Mouse (Mus musculus) CD4-positive, CD25-positive, alpha-beta regulatory T cell, adult 4 months (primary cell): ENCODE measurements around the gene Gipc1. TPM values are rescaled to one million over a fixed set of nuclear protein-coding genes. Genes with fewer than 3 reads are reported as not detected.

Experiments
- ATAC-seq: one replicate; pipeline ENCODE4 v1.8.0; 2017
- polyA plus RNA-seq, 2 experiments: library from polyadenylated mRNA; unstranded; fragments of 100-300 nt; shearing (Covaris generic); gene quantifications; one replicate each; pipeline ENCODE4 v1.2.1; 2017

The Gipc1 gene
- polyA plus RNA-seq, 2 experiments from 2014 or later: 14.8 to 21.9 TPM

DNA sequence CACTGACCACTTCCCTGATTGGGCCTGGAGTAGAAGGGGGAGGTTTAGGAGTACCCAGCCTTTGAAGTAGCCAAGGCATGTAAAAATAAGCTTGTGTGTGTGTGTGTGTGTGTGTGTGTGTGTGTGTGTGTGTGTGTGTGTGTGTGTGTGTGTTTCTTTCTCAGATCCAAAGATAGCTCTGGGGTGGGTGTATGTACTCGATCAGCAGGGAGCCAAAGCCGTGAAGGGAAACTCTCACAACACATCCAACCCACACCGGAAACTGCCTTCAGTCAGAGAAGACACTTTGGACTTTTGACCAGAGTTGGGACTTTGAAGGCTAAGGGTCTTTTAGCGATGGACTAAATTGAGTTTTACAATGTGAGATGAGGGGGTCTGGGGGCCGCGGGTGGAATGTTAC is 2.8 kb upstream of the Gipc1 start:
- ATAC-seq: no peak

DNA sequence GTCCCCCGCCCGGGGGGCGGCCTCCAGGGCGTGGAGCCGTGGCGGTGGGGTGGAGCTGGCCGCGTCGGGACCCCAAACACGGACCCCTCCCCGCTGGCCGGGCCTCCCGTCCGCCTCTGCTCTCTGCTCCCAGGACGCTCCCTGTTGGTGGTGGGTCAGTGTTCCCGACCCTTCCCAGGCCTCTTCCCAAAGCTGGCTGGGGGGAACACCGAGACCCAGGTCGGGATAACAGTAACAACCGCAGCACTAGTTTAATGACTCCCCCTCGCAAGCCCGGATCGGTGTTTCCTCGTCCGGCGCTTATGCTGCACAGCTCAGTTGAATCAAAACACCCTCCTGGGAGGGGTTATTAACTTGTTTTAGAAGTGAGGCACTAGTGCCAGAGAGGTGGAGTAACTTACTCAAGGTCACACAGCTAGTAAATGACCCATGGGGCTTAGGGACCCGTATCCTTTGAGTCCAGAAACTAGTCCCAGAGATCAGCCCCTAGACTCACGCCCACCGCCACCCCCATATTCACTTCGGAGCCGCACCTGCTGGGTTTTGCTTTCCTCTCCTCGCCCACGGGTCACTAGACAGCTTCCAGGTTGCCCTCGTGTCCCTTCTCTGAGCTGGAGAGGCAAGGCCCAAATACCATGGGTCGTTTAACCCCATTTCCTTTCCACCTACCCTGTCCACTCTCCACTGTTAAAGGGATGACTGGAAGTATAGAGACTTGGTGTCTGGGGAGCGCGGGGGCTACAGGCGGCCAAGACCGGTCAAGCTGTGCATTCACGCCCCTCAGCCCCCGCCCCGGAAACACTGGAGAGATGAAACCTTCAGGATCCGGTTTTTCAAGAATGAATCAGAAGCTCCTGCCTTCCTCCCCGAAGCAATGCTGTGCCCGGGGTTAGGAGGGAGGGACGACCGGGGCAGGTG is 526 bp downstream of the Gipc1 start:
- peak; percentile 21 for ATAC-seq

DNA sequence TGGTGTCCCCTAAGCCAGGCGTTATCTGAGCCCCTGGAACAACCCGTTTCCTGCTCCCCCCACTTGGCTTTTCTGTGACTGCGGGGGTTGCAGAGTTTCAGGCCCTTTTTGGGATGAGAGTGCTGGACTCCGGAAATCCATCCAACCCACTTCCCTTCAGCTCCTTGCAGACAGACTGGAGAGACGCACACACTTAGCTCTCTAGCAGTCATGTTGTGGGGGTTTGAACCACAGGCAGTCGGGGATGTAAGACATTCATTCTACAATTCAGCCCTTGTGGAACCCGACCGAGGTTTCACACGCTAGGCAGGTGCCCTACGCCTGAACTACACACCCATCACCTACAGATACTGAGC is 1.2 kb downstream of the Gipc1 start:
- no peak for ATAC-seq

DNA sequence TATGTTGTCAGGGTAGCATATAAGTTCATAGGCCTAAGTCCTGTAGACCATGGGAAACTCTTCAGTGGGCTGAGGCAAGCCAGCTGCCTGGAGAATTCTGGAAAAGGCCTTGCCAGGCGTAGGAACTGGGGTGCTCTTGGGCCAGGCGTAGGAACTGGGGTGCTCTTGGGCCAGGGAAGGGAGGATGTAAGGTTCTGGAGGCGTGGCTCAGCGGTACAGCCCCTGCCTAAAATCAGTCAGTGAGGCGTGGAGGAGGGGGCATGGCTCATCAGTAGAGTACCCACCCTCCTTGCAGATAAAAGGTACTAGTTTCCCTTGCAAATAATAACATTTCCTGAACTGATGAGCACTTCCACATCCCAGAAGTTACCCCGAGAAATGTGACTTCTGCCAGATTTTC is 2.2 kb downstream of the Gipc1 start:
- no peak for ATAC-seq

DNA sequence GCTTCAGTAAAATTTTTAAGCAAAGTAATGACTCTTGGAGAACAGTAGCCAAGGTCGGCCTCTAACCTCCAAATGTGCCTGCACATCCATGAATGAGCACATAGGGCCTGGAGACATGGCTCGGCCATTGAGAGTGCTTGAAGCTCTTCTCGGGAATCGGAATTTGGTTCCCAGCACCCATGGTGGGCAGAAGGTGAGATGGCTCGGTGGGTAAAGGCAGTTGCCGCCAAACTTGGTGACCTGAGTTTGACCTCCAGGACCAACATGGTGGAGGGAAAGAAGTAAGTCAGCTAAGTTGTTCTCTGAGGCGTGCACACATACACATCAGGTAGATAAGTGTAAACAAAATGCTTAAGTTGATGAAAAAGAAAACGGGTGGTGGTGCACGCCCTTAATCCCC is 3.6 kb downstream of the Gipc1 start:
- ATAC-seq: no peak

DNA sequence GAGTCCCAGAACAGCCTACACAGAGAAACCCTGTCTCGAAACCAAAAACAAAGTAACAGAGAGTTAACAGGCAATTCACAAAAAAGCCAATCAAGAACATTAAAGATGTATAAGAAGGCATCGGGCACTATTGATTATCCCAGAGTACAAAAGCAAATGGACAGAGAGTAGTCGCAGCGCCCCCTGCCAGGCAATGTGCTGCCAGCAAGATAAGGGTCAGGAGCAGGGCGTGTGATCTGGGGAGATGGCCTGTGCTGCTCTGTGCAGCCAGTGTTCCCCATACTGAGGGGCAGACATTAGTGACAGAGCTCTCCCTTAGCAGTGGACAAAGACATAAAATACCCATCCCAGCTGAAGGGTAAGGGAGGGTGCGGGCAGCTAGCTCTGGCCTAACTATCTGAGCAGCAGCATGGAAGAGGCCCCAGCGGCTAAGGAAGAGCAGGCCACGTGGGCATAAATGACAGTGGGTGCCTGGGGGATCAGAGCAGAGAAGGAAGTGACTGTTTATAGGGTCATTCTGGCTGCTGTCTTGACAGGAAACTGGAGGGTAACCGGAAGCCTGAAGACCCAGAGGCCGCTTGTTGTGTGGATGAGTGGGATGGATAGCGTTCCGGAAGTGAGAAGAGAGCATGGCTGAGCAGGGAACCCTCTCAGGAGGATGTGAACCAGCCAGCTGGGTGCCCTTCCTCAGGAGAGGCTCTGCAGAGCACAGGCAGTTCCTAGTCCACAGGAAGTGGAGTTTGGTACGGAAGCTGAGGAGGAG is 4.2 kb downstream of the Gipc1 start:
- ATAC-seq: no peak

DNA sequence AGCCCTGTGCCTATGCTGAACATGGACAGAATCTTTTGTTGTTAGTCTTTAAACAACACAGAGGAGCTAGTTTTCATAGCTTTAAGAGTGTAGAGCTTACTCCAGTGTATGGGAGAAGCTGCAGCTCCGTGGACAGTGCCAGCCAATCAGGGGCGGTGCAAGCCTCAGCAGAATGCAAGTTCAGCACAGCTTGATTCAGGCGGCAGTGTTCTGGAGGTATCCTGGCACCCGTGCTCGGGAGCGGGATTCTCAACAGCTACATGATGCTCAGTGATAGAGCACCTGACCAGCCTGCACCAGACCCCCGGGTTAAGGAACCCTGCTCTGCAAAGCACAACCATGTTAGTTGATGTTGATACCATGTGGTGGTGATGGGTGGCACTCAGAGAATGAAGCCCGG is 8.1 kb downstream of the Gipc1 start:
- no peak for ATAC-seq

DNA sequence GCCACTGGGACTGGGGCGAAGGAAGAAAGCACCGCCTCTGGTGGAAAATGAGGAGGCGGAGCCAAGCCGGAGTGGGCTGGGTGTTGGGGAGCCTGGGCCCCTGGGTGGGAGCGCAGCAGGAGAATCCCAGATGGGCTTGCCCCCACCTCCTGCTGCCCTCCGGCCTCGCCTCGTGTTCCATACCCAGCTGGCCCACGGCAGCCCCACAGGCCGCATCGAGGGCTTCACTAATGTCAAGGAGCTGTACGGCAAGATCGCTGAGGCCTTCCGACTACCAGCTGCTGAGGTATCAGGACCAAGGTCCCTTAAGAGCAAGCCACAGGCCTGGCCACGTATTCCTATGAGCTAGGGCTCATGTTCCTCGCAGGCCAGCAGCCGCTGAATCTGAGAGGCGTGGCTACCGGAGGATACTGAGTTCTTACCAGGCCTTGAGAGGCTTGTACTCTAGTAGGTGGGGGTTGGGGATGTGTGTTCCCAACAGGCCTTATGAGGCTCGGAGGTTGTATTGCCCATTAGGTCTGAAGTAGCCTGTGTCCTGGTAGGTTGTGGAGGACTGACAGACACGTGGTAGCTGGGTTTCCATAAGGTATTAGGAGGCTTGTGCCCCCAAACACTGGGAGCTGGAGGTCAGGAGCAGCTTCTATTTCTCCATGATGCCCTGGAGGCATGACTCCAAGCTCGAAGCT is 8.7 kb downstream of the Gipc1 start:
- ATAC-seq: no peak

DNA sequence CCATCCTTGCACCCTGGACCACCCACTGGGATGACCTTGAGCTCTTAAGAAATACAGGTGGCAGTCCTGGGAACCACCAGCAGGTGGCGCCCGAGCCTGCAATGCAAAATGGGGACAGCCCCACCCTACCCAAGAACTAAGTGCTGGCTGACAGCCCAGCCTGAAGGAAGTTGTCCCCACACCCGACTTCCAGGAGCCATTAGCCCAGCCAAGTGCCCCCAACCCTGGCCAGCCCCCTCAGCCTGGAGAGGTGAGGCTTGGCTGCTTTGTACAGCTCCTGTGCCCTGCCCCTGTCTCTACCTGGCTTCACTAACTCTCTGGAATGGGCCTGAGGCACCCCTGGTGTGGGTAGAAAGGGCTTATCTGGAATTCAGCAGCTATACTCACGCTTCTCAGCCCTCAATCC is 9.9 kb downstream of the Gipc1 start:
- ATAC-seq: peak; percentile 82

DNA sequence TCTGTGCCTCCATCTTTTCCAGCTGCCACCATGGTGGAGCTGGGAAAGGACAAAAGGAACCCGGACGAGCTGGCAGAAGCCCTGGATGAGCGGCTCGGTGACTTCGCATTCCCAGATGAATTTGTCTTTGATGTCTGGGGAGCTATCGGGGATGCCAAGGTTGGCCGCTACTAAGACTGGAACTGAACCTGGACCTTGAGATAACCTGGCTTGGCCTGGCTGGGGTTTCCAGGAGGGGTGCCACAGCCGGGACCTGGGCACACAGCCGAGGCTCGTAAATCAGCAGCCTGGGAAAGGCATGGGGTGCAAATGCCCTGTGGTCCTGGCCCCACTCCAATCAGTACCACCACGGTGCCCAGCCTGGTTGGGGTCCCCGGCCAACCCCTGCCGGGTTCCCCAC is 11.6 kb downstream of the Gipc1 start:
- no peak for ATAC-seq

DNA sequence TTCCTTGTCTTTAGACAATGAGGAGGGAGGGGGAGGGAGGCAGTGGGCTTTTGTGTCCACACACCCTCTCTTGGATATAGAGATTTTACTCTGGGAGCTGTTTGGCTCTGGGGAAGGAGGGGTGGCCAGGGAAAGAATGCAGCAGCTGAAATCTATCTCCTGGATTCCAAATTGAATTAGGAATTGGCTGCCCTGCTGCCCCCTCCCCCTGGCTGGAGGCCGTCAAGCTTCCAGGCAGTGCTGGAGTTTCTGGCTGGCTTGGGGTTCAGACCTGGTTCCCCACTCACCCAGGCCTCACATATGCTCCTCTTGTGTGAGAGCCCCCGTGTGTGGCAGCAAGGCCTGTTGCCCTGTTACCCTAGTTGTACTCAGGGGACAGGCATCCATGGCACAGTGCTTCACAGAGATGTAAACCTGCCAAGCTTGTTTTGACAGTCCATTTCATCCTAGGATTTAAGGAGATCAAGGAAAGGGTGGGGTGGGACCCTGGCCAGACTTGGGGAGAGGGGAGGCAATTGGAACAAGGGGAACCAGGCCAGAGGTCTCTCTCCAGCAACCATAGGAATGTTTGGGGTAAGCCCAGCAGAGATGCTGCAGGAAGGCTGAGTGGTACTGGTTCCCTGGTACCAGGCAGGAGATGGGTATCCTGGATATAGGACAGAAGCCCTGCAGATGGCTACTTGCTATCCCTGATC is 12.6 kb downstream of the Gipc1 start:
- no peak for ATAC-seq

DNA sequence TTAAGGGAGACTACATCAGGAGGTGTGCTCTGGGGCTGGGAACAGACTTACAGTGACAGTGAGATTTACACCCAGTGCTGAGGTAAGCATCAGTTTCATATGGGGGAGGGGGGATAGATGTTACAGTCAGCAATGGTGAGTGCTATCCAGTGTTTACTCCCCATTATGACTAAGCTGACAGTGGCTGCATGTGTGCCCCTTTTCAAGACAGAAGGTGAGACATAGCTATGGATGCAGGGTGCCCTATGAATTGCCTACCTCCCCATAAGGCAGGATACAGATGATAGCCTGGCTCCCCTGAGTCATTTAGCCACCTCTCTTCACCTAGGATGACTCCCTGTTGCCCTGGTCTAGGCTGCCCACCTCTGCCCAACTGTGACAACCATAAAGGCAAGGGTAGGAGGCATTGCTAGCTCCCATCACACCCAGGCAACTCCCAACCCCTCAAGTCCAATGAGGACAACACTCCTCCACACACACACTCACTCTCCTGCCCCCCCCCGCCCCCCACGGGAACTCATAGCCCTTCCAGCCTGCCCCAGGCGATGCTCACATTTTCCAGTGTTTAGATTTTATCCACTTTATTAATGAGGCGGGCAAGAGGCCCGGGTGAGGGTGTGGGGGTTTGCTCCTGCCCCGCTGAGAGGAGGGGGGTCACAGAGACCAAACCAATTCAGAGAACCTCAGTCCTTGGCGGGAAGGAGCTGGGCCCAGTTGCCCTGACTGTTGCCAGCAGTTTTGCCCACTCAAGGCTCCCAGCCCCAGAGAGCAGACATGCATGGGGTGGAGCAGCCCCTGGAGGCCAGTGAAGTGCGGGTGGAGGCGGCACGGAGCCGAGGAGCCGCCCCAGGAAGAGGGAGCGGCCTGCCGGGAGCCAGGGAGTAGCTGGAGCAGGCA is 13.7 kb downstream of the Gipc1 start, which contains the start of gene Ptger1:
Gene Ptger1 (plus strand): TSS at position 710 of the 897 bp plus-strand sequence.
- no peak for ATAC-seq

DNA sequence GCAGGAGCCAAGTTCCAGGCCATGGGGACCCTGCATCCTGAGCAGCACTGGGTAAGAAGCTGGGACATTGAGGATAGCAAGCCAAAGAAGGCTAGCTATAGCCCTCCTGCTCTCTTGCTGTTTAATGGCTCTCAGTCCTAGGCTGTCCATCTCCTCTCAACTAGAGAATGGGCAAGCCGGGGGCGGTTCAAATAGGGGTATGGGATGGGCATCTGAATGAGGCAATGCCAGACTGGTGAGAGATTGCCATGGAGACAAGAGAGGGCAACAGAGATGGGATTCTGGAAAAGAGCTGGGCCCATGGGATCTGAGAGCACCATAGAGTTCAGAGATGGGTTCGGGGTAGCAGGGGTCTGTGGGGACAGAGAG is 14.4 kb downstream of the Gipc1 start:
- ATAC-seq: no peak

DNA sequence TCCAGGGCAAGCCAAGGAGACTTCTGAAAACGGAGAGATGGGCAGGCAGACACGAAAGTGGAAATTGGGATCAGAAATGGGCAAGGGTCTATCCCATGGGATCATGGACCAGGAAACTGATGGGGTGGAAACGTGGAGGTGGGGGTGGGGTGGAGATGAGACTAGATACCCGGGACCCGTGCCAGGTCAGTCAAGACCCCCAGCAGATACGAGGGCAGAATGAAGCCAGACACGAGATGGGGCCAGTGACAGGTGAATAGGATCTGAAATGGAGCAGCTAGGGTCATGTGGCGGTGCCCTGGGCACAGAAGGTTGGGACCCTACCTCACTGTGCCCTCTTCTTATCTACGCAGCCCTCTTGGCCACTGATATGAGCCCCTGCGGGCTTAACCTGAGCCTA is 15.0 kb downstream of the Gipc1 start:
- ATAC-seq: no peak

DNA sequence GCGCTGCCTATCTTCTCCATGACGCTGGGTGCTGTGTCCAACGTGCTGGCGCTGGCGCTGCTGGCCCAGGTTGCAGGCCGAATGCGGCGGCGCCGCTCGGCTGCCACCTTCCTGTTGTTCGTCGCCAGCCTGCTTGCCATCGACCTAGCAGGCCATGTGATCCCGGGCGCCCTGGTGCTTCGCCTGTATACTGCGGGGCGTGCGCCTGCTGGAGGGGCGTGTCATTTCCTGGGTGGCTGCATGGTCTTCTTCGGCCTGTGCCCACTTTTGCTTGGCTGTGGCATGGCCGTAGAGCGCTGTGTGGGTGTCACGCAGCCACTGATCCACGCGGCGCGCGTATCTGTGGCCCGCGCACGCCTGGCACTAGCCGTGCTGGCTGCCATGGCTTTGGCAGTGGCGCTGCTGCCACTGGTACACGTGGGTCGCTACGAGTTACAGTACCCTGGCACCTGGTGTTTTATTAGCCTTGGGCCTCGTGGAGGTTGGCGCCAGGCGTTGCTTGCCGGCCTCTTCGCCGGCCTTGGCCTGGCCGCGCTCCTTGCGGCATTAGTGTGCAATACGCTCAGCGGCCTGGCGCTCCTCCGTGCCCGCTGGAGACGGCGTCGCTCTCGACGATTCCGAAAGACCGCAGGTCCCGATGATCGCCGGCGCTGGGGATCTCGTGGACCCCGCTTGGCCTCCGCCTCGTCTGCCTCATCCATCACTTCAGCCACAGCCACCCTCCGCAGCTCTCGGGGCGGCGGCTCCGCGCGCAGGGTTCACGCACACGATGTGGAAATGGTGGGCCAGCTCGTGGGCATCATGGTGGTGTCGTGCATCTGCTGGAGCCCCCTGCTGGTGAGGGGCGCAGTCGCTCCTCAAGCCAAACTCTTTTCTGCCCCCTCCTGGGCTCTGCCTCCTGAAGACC is 15.8 kb downstream of the Gipc1 start:
- peak; percentile 55 for ATAC-seq

DNA sequence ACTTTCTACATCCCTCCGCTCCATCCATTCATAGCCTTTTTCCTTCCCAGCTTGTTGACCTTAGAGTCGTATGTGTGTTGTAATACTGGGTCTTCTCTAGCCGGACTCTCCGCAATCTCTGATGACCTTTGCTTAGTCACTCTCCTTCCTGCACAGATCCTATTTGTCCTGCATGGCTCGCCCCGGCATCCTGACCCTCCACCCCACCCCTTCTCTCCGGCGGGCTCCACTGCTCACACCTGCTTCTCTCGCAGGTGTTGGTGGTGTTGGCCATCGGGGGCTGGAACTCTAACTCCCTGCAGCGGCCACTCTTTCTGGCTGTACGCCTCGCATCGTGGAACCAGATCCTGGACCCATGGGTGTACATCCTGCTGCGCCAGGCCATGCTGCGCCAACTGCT is 16.5 kb downstream of the Gipc1 start:
- ATAC-seq: no peak

DNA sequence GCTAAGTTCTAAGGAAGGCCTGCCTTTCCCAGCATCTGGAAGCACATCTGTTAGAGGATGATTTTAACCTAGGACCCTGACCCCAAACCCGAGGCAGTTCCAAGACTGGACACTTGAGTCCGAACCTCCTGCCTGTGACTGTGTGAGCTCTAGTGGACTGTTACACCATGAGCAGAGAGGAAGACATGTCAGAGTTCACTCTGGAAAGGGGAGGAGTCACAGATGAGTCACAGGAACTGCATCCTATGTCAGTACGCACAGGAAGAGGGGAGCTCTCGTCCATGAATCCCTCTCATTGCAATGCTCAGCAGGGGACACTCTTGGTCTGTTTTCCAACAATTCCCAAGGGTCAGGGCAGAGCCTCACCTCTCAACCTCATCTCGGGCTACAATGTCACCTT is 20.5 kb downstream of the Gipc1 start:
- ATAC-seq: no peak

DNA sequence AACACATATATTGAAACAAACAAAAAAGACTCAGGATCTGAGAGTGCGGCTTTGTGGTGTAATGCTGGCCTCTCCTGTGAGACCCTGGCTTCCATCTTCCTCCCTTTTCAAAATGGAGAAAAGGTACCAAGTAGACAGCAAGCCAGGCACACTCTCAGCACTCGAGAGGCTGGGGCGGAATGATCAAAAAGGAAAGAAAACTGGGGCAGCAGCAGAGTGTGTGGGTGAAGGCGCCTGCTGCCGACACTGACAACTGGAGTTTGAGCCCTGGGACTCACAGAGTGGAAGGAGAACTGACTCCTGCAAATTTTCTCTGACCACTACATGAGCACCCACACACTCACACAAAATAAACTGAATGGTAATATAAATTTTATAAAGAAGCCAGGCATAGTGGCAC is 22.0 kb downstream of the Gipc1 start:
- ATAC-seq: no peak

DNA sequence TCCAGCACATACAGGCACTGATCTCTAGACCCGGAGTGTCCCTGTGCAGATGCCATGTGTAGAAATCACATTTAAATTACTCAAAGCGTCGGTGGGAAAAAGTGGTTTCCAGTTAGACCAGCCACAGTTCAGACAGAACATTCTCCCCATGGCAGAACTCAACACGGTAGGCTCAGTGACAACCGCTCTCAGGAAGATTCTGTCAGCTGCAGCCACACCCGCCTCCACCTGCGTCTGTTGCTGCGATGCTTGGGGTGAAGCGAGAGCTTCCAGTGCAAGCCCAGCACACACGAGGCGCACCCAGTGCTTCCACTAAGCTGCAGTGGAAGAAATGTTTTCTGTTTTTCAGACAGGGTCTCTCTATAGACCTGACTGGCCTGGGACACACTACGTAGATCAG is 27.4 kb downstream of the Gipc1 start:
- no peak for ATAC-seq

DNA sequence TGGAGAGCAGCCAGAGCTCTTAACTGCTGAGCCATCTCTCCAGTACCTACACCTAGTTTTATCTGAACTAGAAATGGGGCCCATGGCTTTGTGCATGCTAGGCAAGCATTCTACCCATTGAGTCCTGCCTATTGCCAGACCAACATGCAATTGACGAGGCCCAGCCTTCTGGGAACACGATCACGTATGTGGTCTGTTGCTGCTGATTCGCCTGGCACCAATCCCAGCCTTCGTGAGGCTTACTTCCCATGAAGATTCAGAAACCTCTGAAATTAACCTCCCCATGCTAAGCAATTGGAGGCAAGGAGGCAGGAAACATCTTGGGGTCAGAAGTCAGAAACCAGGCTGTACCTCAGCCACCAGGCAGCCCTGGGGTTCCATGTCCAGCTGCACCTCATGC is 28.1 kb downstream of the Gipc1 start:
- ATAC-seq: no peak

DNA sequence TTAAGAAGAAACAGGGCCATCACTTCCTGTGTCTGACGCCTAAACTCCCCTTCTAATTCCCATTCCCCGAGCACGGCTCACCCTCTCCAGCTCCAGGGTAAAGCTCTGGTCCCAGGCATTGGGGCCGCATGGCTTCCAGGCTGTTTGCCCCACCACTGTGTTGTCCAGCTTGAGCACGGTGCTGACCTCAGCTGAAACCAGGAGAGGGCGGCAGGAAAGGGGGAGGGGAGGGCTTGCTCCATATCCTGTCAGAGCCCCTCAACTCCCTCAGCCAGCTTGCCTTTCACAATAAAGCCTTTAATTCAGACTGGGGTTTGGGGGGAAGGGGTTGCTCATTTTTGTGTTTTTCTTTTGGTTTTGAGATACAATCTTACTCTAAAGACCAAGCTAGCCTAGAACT is 28.6 kb downstream of the Gipc1 start:
- ATAC-seq: no peak
